Mouse (Mus musculus) thymus, adult 18-20 months (tissue): ENCODE measurements around the gene Ctf2.
"Not testable (repeated sequence)": the region's sequence is repeated elsewhere in the genome, so short reads cannot be mapped to it uniquely, and the experiment has no call there.

ENCODE experiments used
- DNase-seq, 2 experiments: peaks; one replicate each; pipeline ENCODE4 v3.0.0; 2022; ENCODE audit warnings: mixed read lengths in 2 of 2

Ctf2 gene

DNA sequence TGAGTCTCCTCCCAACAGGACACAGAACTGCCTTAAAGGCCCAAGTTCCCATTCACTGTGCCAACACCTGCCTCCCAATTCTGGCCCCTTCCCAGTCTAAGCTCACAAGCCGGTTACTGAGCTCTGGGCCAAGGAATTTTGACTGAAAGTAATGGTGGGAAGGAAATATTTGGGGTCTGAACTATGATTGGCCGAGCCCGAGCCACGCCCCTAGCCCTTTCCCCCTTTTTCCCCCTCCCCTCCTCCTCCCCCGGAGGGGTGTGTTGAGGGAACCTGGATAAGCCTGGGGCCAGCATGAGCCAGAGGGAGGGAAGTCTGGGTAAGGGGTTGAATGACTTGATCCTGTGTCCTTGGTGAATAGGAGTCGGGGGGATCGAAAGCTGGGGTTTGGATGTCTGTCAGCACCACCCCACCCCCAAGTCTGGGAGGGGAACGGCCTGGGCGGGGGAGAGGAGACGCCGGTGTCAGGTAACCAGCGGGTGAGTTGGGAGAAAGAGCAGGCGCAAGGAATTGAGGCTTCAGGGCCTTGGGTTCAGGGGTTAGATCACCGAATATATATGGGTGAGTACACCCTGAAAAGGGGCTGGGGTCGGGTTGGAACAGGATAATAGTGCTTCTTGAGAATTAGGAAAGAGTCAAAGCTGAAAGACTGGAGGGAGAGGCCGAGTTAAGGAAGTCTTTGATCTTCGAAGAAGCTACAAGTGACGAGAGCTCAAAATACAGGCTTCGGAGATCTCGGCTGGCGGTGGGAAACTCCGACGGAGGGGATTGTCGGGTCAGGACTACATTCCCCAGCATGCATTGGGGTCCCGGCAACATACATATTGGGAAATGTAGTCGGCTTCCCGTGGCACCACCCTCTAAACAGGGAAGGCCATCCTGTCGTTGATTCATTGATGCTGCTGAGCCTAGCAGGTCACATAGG, 19.2 kb downstream of the Ctf2 start, which contains the start of gene Ctf1:
TSS of gene Ctf1 (plus strand) at position 276 of the 925 bp plus-strand sequence.
- peak; percentile 56 to 66 for DNase-seq

DNA sequence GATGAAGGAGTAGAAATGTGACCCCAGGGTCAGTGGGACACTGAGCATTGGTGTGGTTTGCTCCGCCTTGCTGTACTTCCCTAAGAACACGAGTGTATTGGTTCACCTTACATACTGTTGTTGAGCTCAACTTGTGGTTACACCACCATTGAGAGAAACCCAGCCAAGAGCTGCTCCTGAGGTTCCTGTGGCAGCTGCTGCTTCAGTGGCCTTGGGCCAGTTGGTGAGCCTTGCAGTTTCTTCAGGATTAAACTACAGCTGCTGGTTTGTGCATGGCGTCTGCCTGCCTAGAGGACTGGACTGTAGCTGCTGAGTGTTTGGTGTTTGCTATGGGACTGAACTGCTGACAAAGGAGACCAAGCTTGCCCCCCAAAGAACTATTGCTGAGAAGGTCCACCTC, 20.5 kb downstream of the Ctf2 start:
- no peak for DNase-seq

DNA sequence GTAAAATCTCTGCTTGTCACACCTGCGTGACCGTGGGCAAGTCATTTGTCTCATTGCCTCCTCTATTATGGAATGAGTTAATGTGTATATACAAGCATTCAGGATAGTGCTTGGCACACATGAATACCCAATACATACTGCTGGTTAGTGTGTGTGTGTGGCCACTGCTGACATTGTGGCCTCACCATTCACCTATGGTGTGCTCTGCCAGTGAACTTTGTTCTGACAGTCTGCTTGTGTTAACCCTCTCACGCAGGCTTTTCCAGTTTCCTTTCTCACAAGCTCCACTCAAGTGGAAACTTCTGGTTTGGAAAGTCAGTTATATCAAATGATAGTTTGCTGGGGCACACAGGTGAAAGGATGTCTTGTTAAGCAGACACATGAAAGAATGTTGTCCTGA, 20.9 kb downstream of the Ctf2 start:
- DNase-seq = no peak

DNA sequence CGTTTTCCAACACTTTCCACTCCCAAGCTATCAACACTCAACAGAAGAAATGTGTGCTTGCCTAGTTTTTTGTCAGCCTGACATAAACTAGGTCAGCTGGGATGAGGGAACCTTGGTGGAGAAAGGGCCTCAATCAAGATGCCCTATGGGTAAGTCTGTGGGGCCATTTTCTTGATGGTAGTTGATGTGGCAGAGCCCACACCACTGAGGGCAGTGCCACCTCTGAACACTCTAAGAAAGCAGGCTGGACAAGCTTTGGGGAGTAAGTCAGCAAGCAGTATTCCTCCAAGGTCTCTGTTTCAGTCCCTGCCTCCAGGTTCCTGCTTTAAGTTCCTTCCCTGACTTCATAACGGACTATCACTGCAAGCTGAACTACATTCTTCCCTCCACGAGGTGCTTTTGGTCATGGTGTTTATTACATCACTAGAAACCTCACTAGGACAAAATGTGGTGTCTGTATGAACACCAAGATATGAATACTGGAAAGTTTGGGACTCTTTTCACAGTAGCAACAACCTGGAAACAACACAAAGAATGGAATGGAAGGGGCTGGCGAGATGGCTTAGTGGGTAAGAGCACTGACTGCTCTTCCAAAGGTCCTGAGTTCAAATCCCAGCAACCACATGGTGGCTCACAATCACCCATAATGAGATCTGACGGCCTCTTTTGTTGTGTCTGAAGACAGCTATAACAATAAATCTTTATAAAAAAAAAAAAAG, 22.5 kb downstream of the Ctf2 start:
- DNase-seq = no peak

DNA sequence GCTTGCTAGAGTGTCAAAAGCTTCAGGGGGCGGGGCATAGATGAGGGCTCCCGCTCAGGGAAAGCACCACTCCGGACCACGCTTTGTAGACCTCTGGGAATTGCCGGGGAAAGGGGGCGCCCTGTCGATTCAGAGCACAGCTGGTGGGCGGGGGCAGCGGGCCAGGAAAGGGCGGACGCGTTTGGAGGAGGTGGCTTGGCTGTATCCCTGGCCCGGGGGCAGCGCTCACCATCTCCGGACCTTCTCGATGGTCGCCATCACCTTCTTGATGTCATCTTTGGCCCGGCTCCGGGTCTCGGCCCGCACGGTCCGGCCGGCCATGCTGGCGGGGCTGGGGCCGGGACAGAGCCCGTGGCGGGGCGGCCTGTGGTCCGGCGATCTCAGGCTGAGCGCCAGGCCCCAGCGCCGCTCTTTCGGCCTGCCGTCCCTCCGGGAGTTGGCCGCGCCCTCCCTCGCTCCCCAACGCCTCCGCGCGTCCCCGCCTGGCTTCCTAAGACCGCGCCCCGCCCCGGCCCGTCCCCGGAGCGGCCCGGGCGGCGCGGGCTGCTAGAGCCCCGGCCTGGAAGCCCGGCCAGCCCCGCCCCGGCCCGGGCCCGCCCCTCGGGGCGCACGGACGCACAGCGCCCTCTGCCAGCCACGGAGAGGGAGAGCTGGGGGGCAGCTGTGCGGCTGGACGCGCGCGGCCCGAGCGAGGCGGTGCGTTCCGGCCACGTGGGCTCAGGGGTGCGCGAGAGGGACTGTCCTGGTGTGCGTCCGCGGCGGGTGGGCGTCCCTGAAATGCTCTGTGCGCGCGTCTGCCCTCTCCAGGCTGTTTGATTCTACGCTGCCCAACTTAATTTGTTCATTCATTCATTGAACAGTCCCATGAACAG, 23.5 kb downstream of the Ctf2 start, which contains the start of gene Bcl7c:
TSS of gene Bcl7c (minus strand) at position 727 of the 872 bp plus-strand sequence.
- peak; percentile 74 to 86 for DNase-seq

DNA sequence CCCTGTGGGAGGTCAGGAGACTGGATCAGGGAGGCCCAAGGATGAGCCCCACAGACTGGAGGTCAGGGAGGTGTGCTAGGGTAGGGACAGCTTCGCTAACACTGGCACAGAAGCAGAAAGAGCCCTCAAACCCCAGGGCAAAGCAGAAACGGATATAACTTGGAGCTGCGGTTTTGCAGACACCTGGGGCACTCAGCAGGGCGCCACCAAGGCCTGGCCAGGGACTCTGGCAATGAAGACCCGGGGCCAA, 24.1 kb downstream of the Ctf2 start:
- DNase-seq = no peak

DNA sequence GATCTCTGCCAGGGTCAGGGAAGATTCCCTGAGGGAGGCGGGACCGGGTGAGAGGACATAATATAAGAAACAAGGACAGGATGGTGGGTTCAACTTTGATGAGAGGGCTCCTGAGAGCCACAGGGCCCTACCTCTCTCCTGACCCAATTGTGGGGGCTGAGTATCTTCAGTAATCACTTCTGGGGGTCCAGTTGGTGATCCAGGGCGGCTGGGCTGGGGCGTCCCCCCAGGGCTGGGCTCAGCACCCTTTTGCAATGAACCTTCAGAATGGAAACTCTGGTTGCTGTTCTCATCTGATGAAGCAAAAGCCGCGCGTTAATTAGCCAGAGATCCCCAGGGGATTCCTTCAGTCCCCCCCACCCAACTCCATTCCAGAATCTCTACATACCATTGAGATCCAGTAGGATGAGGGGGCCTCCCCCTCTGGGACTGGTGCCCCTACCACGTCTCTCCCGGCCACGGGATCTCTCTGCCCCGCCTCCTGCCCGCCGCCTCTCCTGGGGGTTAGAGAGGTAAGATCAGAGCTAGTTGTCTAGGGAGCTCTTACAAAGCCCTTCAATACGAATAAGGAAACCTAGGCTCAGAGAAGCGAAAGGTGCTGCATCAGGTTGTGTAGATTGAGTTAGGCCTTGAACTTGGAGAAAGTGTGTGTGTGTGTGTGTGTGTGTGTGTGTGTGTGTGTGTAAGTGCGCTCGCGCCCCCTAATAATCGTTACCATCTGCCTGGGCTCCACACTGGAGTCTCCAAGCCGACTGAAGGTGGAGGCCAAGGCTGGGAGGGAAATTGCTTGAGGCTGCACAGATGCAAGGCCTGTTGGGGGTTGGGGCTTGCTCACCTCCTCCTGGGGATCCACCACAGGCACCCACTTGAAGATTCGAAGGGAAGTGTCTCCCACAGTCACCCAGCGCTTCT, 24.7 kb downstream of the Ctf2 start:
- DNase-seq = peak in 1 of 2 experiments; percentile 35

DNA sequence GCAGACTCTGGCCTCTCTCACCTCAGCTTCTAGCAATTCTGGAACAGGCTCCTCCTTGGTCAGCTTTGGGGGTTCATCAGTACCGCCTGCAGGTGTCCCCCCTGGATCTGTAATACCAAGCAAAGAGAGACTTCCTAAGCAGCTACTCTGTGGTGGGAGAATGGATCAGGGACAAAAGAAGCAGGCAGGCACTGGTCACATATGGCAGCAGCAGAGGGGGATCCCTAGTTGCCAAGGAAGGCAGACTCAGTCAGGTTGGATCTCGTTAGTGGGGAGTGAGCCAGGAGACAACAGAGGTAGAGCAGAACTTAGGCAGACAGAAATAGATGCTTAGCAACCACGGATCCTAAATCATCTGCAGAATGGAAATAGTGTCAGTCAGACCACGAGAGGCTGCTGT, 26.3 kb downstream of the Ctf2 start:
- DNase-seq = no peak

DNA sequence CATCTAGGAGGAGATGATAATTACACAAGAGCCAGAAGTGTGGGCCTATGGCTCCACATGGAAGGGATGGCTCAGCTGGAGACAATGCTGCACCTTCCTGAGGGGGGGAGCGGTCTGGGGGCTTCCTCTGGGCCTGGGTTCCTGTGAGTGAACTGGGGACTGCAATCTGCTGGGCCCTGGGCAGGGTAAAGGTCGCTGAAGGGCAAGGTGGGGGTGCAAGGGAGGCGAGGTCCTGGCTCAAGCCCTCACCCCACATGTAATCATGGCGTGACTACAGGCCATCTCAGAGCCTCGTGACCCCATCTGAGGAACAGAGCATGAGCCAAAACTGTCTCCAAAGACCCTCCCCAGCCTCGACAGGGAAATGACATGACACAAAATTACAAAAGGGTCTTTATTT, 27.4 kb downstream of the Ctf2 start:
- DNase-seq = no peak

DNA sequence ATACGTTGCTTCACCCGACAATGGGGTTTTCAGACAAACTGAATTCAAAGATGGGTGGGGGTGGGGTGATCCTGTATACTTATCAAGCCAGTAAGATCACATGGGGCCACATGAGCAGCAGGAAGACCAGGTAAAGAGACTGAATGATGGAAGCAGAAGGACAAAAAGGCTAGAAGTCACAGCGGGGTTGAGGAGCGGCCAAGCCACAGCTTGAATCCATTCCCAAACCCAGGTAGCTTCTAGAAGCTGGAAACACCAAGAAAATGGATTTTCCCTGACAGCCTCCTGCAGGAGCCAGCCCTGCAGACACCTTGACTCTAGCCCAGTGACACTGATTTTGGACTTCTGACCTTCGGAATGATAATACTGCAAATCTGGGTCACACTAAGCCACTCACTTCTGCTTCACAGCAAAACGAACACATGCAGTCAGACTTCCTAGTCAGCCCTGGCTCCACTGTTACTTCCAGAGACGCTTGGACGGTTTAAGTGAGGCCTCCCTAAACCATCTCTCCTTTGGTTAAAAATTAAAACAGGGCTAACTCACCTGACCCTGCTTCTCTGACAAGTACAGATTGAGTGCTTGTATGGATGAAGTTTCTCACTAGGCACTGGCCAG, 28.3 kb downstream of the Ctf2 start:
- DNase-seq = no peak

DNA sequence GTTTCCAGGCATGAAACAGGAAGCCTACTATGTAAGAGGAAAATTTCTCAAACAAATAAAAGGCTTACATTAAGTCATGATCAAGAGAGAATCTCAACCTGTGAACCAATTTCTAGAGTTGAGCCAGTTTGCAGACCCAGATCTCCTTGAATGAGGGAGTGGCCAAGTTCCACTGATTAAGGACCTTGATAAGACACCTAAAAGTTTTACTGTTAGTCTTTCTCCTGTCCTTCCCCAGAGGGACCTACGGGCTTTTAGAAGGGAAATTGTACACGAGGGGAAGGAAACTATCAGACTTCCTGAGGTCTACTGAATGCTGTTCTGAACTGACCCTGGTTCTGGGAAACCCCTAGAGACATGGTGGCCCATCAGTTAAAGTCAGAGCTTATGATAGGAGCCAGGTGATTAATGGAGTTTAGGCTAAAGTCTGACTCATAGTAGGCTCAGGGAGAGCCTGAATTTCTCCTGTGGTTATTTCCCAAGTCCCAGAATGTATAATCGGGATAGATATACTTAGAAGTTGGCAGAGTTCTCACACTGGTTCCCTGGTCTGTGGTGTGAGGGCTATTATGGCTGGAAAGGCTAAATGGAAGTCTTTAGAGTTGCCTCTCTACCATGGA, 31.1 kb downstream of the Ctf2 start:
- no peak for DNase-seq

DNA sequence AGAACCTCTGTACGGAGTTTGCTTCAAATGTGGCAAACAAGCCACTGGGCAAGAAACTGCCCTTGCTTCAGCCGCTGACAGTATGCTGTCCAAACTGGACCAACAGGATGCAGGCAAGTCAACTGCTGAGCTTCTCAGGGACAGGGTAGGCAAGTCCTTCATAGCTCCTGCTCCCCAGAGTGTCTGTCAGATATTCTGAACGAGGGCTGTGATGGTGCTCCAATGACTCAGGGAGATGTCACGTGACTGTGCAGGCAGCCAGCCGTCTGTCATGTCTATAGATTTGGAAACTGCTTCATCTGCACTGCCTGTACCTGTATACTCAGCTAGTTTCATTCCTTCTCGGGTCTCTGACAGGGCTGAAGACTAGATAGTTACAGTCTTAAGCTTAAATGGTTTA, 33.0 kb downstream of the Ctf2 start:
- DNase-seq = no peak

DNA sequence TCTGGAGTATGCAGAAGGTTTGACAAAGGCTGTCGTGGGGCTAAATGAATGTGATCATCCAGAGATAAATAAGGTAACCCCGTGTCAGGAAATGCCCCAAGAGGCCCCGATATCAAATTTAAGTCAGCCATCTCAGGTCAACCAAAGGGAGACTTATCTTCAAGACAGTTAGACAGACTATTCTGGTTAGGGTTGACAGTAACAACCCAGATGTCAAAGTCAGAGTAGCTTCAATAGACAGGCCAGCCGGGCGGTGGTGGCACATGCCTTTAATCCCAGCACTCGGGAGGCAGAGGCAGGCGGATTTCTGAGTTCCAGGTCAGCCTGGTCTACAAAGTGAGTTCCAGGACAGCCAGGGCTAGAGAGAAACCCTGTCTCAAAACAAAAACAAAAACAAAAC, 38.2 kb downstream of the Ctf2 start:
- DNase-seq = not testable (repeated sequence)

DNA sequence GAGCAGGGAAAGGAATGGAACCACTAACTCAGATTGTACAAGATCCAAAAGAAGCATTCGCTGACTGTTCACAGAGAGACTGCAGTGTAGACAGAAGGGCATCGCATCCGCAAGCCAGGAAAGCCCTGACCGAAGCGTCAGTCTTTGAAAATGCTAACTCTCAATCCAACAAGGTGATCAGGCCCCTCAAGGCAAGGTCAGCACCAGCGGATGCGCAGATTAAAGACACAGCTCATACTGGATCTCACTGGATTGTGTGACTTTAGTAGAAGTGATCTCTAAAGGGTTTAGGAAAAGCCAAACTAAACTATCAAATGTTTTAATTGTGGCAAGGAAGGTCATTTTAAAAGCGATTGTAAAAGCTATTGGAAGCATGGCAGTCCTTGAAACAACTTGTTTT, 38.7 kb downstream of the Ctf2 start:
- no peak for DNase-seq

DNA sequence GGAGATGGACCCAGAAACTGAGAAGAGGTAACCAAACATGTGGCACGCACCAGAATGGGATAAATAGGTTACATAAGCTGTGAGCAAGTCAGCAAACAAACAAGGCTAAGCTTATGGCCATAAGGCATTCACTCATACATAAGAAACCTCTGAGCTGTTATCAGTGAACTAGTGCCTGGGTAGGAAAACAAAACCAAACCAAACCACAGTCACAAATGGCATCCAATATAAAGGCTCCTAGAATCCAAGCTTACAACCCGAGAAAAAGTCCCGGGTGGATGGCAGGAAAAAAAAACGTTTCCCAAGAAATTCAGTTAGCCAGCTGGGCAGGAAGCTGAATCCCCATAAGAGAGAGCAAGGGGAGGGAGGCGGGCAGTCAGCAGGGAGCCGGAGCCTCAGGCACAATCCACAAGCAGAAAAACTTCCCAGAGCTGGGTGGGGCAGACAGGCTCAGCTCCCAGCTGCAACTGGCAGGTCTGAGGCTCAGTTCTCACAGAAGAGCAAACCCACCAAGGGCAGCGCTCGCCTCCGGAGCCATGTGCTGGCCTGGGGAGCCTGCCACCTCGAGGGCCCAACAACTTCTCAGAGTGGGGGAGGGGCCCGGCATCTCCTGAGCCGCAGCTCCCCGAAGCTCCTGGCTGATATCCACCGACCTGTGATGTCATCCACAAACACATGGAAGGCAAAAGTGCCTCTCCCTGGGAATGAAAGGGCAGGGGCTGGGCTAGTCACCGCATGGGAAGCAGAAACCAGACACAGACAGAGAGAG, 40.6 kb downstream of the Ctf2 start:
- DNase-seq = no peak

DNA sequence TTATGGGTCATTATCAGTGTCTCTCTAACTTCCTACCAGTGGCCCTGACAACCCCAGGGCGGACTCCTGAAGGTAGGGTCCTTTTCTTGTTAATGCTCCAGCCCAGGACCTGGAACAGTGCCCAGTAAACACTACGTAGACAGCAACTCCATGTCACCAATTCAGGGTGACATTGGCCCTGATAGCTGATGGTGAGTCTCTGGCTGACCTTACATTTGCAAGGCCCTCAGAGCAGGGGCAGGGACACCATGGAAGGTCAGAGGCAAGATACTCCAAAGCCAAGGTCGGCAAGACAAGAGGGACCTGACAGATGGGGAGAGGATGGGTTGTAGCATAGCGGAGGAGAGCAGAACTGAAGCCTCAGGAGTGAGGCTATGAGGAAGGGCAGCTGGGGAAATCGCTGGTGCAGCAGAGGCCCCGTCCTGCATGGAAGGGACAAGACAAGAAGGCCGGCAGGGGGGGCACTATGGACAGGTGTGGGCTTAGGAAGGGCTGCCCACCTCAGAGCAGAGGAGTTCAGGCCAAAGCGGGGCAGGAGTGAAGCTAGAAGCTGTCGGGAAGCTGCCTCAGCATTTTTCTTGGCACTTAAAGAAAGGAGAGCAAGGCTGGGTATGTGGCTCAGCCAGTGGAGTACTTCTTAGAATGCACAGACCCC, 42.2 kb downstream of the Ctf2 start:
- DNase-seq = no peak

DNA sequence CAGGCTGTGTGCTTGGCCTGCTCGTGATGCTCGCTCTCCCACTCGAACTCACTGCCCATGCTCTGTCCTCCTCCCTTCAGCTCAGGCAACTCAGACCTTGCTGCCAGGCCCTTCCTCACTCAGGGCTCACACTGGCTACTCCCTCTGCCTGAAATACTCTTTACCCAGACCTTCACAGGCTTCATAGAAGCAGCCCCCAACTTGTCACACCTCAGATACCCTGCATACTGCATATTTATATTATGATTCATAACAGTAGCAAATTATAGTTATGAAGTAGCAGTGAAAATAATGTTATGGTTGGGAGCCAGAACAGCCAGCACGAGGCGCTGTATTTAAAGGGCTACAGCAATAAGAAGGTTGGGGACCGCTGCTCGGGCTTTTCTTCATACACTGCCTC, 43.0 kb downstream of the Ctf2 start:
- no peak for DNase-seq

DNA sequence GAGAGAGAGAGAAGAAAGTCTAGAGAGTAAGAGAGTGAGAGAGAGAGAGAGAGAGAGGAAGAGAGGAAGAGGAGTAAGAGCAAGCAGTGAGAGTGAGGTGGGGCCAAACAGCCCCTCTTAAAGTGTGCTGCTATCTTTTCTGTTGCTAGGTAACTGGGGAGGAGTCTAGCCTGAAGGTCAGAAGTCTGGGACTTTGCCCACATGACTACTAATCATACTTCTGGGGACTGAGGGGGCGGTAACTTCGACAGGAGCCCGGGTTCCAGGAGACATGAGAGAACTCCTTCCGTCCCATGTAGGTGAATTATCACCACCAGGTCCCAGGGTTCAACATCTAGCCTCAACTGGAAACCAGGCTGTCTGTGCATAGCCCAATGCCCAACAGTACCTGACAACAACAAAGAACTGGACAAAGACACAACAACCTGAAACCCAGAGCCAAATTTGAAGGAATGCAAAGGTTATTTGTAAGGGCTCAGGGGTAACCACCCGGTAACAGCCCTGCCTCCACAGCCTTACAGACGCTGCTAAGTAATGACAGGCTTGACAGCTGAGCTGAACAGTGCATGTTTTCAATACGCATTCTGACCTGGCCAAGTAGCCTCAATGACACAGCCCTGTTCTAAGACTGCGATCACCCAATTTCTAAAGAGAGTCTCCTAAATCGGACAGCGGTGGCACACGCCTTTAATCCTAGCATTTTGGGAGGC, 45.1 kb downstream of the Ctf2 start:
- DNase-seq = no peak
